Mouse (Mus musculus) heart, embryonic 10.5 days (tissue): ENCODE results near the gene Slc30a7. TPM values are rescaled to one million over a fixed set of nuclear protein-coding genes. Genes with fewer than 3 reads are reported as not detected.

Experiments used
- DNase-seq: peaks from one replicate; pipeline ENCODE4 v3.0.0-alpha.2; 2017; ENCODE audit warnings: low spot score
- H3K27ac ChIP-seq: fragments of 300-500 bp; sonication (generic); 2 replicates; pipeline ENCODE4 v1.5.1; 2016; ENCODE audit warnings: mild to moderate bottlenecking
- H3K27me3 ChIP-seq: fragments of 300-500 bp; sonication (generic); 2 replicates; pipeline ENCODE4 v1.6.1; 2016; ENCODE audit warnings: mild to moderate bottlenecking; ENCODE audit not compliant: poor library complexity, insufficient read depth, severe bottlenecking
- H3K36me3 ChIP-seq: fragments of 300-500 bp; sonication (generic); 2 replicates; pipeline ENCODE4 v1.6.1; 2016; ENCODE audit warnings: mild to moderate bottlenecking, moderate library complexity
- H3K4me1 ChIP-seq: fragments of 300-500 bp; sonication (generic); 2 replicates; pipeline ENCODE4 v1.6.1; 2016; ENCODE audit warnings: mild to moderate bottlenecking
- H3K4me3 ChIP-seq: fragments of 300-500 bp; sonication (generic); 2 replicates; pipeline ENCODE4 v1.5.1; 2016; ENCODE audit warnings: mild to moderate bottlenecking, moderate library complexity
- H3K9me3 ChIP-seq: fragments of 300-500 bp; sonication (generic); 2 replicates; pipeline ENCODE4 v1.6.1; 2016; ENCODE audit warnings: mild to moderate bottlenecking, moderate library complexity
- WGBS: fragments of 180-500 bp; shearing (Covaris S2); methylation state at CpG from one replicate; pipeline ENCODE4 v1.1.7; 2016; 5-methylcytosine and 5-hydroxymethylcytosine counted together
- polyA plus RNA-seq: library from polyadenylated mRNA; unstranded; fragments of >200 nt; fragmentation: Nextera tagmentation; extraction: Ambion mirVana; gene quantifications from 2 replicates; pipeline ENCODE4 v1.2.1, GENCODE M21; 2016

The Slc30a7 gene
- polyA plus RNA-seq, 1 experiment from 2014 or later: 27.6 TPM

DNA sequence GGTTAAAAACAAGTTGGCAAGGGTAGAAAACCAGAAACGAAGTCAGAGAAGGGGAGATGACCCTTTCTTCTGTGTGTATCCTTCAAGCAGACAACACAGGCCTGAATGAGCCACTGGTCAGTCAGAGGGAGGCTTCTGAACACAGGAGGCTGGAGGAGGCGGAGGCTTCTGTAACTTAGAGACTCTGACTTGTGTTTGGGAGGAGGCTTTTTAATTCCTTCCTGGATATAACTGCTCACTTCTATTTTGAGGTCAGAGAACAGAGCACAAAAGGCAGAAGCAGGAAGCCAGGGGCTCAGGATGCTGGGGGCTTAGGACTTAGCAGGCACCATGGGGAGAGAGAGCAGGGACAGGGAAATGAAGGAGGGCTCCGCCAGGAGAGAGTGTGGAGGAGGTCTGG, 56.0 kb downstream of the Slc30a7 start:
- H3K4me1 ChIP-seq: peaks cover 6% of the 10 kb centered on the region; the same call in 1 of the 2 replicates
- H3K27ac ChIP-seq: peak overlapping the region; percentile 29; the same call in 1 of the 2 replicates
- H3K27me3 ChIP-seq: no peaks in the 10 kb centered on the region
- 78% methylated on average over 3 of the region's 3 CpGs for WGBS
- DNase-seq: no peak
- H3K9me3 ChIP-seq: no peaks in the 10 kb centered on the region
- H3K36me3 ChIP-seq: peaks cover 48% of the 10 kb centered on the region
- no peak overlapping the region for H3K4me3 ChIP-seq

DNA sequence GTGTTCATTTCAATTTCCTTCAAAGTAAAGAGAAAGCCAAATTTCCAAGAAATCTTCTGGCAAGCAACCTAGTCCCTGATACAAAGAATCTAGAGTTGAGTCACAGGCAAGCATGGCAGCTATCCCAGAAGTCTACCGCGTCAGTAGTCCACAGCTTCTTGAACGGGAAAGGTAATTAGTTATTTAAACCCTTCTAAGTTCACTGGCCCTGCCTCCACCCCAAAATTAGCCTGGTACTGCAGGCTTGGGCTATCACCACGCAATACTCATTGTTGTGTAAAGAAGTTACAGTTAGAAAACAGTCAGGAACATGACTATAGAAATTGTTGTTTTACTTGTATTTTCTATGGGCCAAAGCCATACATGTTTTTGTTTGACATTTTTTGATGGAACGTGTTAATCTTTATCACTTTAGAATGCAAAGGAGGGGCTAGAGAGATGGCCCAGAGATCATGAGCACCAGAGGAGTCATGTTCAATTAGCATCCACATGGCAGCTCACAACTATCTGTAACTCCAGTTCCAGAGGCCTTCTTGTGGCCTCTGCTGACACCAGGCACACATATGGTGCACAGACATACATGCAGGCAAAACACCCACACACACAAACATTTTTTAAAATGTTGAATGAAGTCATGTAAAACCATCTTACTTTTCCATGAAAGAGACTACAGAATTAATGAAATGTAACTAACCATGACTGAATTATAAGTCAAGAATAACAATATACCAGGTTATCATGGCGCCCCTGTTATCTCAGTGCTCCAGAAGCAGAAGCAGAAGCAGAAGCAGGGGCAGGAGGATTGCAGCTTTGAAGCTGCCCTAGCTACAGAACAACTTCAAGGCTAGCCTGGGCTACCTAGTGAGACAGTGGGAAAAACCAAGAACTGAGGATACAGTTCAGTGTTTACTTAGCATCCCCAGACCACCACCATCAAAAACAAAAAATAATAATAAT, 57.0 kb downstream of the Slc30a7 start:
- WGBS: 91% methylated on average over 6 of the region's 6 CpGs
- H3K9me3 ChIP-seq: no peaks in the 10 kb centered on the region
- no peaks in the 10 kb centered on the region for H3K27me3 ChIP-seq
- H3K27ac ChIP-seq: no peak overlapping the region
- no peak for DNase-seq
- H3K36me3 ChIP-seq: peaks cover 42% of the 10 kb centered on the region
- H3K4me1 ChIP-seq: peaks cover 6% of the 10 kb centered on the region; the same call in 1 of the 2 replicates
- H3K4me3 ChIP-seq: no peak overlapping the region

- Histone ChIP-seq H3K27ac (no peak overlapping the region), H3K4me1 (peaks cover 6% of the 10 kb centered on the region; the same call in 1 of the 2 replicates), H3K9me3 (no peaks in the 10 kb centered on the region), H3K27me3 (no peaks in the 10 kb centered on the region), H3K4me3 (no peak overlapping the region), H3K36me3 (peaks cover 42% of the 10 kb centered on the region)
- WGBS: 80% methylated on average over 3 of the region's 3 CpGs
- no peak for DNase-seq
Observed at GRCm38 (mm10) chr3:115949220-115949920, 57.8 kb downstream of the Slc30a7 start.

- 93% methylated on average over 8 of the region's 8 CpGs for WGBS
- H3K9me3 ChIP-seq: no peaks in the 10 kb centered on the region
- peak; percentile 66 for DNase-seq
- peaks cover 39% of the 10 kb centered on the region for H3K36me3 ChIP-seq
- H3K27ac ChIP-seq: no peak overlapping the region
- H3K4me3 ChIP-seq: no peak overlapping the region
- H3K4me1 ChIP-seq: 0 out of 2 replicates have a peak, but pooled peaks cover 2% of the 10 kb centered on the region
- H3K27me3 ChIP-seq: no peaks in the 10 kb centered on the region
Observed at GRCm38 (mm10) chr3:115946272-115946671, 60.9 kb downstream of the Slc30a7 start.

DNA sequence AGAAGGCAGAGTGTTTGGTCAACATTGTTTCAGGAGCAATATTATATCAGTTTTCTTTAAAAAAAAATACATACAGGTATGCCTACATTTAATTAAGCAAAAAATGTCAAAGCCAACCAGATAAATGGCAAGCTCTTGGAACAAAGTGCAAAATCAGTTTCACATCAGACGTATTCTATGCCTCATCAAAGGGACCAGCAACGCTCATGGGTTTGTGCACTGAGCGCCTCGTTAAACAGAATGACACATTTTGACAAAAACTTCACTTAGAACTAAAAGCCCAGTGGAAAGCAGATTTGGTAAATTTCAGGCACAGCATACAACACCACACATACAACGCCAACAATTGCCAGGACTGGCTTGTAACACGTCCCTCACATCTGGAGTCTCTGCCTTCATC, 62.8 kb downstream of the Slc30a7 start:
- no peaks in the 10 kb centered on the region for H3K27me3 ChIP-seq
- H3K27ac ChIP-seq: no peak overlapping the region
- H3K9me3 ChIP-seq: no peaks in the 10 kb centered on the region
- WGBS: 94% methylated on average over 6 of the region's 6 CpGs
- DNase-seq: peak; percentile 61
- H3K4me1 ChIP-seq: no peaks in the 10 kb centered on the region
- no peak overlapping the region for H3K4me3 ChIP-seq
- H3K36me3 ChIP-seq: peaks cover 26% of the 10 kb centered on the region

DNA sequence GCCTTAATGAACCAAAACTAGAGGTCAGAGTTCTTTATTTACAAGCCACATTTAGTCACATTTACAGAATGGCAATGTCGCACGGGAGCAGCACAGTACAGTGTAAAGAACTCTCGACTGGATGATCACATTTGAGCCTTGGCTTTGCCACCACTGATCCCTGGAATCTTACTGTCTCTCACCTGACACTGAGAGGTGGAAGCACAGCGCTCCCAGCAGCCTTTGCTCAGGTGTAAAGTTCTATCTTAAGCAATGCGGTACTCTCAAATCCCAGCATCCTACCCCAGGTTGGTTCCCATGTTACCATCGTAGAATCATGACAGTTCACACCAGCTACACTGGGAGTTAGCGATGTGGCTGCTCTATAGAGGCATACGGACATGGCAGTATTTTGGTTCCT, 65.7 kb downstream of the Slc30a7 start:
- WGBS: 93% methylated on average over 8 of the region's 8 CpGs
- Histone ChIP-seq H3K27me3 (no peaks in the 10 kb centered on the region), H3K4me3 (no peak overlapping the region), H3K9me3 (no peaks in the 10 kb centered on the region), H3K27ac (no peak overlapping the region), H3K4me1 (no peaks in the 10 kb centered on the region), H3K36me3 (peaks cover 24% of the 10 kb centered on the region)
- peak; percentile 25 for DNase-seq

DNA sequence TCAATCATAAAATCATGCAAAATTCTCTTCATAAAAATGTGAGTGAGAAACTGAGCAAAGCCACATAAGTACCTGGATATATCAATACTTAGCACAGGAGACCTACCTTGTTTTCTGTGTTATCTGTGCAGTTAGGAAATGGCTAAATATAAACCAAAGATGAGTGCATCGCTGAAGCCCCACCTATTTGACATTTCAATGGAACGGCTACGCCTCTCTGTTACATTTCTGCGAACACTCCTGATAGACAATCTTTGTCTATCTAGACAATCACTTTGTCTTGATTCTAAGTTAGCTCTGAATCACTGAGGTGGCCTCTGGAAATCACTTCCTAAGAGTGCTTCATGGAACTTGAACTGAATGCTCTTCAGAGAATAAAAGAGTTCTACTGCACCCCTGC, 66.7 kb downstream of the Slc30a7 start:
- peak; percentile 19 for DNase-seq
- peaks cover 19% of the 10 kb centered on the region for H3K36me3 ChIP-seq
- H3K4me3 ChIP-seq: no peak overlapping the region
- no peak overlapping the region for H3K27ac ChIP-seq
- no peaks in the 10 kb centered on the region for H3K27me3 ChIP-seq
- H3K4me1 ChIP-seq: no peaks in the 10 kb centered on the region
- WGBS: 83% methylated on average over 4 of the region's 4 CpGs
- H3K9me3 ChIP-seq: no peaks in the 10 kb centered on the region

- WGBS: 88% methylated on average over 10 of the region's 10 CpGs
Observed at GRCm38 (mm10) chr3:115937807-115938206, 69.4 kb downstream of the Slc30a7 start.

DNA sequence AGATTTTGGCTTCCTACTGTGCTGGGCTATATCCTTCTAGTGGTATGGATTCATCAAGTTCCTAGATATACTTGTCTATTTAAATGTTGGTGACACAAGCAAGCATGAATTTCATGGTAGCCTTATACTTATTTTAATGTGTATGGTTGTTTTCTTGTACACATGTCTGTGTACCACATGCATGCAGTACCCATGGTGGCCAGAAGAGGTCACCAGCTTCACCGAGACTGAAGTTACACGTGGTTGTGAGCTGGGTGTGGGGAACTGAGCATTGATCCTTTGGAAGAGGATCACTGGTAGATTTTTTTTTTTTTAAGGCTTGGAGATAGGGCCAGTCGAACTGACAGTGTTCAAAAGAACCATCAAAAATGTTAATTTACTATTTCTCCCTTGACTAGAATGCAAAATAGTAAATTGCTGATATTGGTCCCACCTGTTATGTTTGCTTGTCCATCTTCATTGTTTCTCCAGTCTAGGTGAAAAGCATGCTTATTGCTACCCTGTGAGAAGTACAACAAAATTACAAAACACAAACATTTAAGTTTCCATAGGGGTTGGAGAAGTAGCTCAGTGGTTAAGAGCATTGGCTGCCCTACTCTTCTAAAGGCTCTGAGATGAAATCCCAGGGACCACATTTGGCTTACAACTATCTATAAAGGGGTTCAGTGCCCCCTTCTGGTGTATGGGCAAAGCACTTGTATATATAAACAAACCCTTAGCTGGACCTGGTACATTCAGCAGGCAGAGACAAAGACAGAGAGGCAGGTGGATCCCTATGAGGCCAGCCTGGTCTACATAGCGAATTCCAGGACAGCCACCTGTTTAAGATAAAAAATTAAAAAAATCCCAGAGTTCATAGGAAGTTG, 70.2 kb downstream of the Slc30a7 start:
- H3K4me1 ChIP-seq: no peaks in the 10 kb centered on the region
- H3K9me3 ChIP-seq: no peaks in the 10 kb centered on the region
- H3K4me3 ChIP-seq: no peak overlapping the region
- H3K27ac ChIP-seq: no peak overlapping the region
- H3K27me3 ChIP-seq: no peaks in the 10 kb centered on the region
- peaks cover 3% of the 10 kb centered on the region; the same call in 1 of the 2 replicates for H3K36me3 ChIP-seq
- peak; percentile 47 for DNase-seq
- WGBS: 55% methylated on average over 4 of the region's 4 CpGs

More at GRCm38 (mm10) chr3:115937807-115938206, 69.4 kb downstream of the Slc30a7 start:
- H3K4me1 ChIP-seq: no peaks in the 10 kb centered on the region
- DNase-seq: peak; percentile 71
- peaks cover 9% of the 10 kb centered on the region for H3K36me3 ChIP-seq
- no peak overlapping the region for H3K4me3 ChIP-seq
- no peak overlapping the region for H3K27ac ChIP-seq
- H3K9me3 ChIP-seq: no peaks in the 10 kb centered on the region
- no peaks in the 10 kb centered on the region for H3K27me3 ChIP-seq

- Histone ChIP-seq H3K27ac (no peak overlapping the region), H3K4me3 (no peak overlapping the region), H3K27me3 (no peaks in the 10 kb centered on the region), H3K9me3 (no peaks in the 10 kb centered on the region), H3K36me3 (peaks cover 10% of the 10 kb centered on the region), H3K4me1 (no peaks in the 10 kb centered on the region)
- DNase-seq: no peak
- WGBS: 89% methylated on average over 18 of the region's 18 CpGs
Observed at GRCm38 (mm10) chr3:115933293-115934186, 73.7 kb downstream of the Slc30a7 start.

- no peak for DNase-seq
Observed at GRCm38 (mm10) chr3:115931701-115932100, 75.5 kb downstream of the Slc30a7 start.

More at GRCm38 (mm10) chr3:115931701-115932100, 75.5 kb downstream of the Slc30a7 start:
- Histone ChIP-seq H3K4me1 (no peaks in the 10 kb centered on the region), H3K36me3 (peaks cover 19% of the 10 kb centered on the region), H3K27ac (no peak overlapping the region), H3K9me3 (no peaks in the 10 kb centered on the region), H3K4me3 (no peak overlapping the region), H3K27me3 (no peaks in the 10 kb centered on the region)
- WGBS: 89% methylated on average over 6 of the region's 6 CpGs
